Mouse (Mus musculus): ENCODE data around the gene Sez6. TPM values are rescaled to one million over a fixed set of nuclear protein-coding genes. Genes with fewer than 3 reads are reported as not detected.

The Sez6 gene
- total RNA-seq, 2 experiments from 2014 or later, result 153 to 196 TPM

DNA sequence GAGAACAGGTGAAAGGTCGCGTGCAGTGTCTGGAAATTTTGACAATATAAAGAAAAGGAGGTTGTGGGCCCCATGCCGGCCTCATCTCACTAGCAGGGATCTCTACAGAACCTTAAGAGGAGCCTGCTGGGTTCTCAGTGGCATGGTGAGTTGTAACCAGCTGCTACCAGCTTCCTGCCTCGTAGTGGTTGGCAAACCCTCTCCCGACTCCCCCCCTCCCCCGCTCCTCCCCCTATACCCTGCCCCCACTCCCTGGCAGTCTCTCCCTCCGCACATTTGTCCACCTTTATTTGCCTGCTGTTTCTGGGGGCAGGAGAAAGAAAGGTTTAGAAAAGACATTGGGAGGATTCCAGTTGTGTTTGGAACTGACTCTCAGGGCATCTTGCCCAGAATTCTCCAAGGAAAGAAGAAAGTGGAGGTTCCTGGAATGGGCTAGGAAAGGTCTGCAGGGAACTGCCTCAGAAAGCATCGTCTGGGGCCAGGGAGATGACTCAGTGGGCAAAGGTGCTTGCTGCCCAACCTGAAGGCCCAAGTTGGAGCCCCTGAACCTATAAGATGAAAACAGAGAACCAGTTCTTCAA is 28.7 kb upstream of the Sez6 start:
- intact Hi-C loops (cut with DNase I), result no loop called here
- no peak for DNase-seq (ENCODE audit: low spot score in 2 of 2)

GRCm38 (mm10) chr11:77903761-77904160 is 26.8 kb upstream of the Sez6 start:
- no peak for DNase-seq (ENCODE audit: low spot score in 2 of 2)
- intact Hi-C loops (cut with DNase I), result no loop called here

DNA sequence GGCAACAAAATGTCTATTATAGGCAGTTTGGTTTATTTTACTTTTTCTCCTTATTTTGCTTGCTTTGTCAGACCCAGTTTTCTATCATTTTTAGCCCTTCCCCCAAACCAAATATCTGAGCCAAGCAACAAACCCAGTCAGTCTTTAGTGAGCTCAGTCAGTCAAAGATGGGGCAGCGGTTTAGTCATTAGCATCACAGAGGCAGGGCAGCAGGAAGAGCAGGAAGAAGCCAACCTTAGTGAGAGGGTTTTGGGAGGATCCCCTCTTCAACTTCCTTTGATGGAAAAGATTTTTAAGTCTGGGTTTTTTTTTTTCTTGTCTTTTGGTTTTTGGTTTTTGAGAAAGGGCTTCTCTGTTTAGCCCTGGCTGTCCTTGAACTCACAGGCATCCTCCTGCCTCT is 25.9 kb upstream of the Sez6 start:
- intact Hi-C loops (cut with DNase I), result no loop called here
- DNase-seq (ENCODE audit: low spot score in 2 of 2), result no peak

DNA sequence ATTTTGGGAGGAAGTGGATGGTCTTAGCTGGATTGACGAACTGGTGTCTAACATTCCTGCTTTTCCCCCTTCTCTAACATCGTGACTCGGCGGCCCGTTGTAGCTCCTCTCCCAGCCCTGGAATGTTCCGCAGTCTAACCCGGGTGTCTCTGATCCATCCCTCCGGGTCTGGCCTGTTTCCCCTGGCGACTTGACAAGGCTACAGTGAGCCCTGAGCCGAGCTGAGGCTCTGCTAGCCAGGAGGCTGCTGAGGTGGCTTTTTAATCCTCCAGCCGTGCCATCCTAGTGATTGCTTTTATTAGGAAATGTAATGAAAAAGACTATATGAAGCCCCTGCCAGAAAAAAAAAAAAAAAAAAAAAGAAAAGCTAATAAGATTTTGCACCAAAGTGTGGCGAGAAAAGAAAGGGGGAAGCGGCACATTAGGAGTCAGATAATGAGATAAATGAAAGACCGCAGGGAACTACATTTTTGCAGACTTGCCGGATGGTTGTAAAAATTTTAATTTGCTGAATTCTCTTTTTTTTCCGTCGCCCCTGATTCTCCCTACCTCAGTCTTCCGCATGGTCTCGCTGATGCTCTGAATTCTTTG is 24.4 kb upstream of the Sez6 start:
- intact Hi-C loops (cut with DNase I), result no loop called here
- no peak for DNase-seq (ENCODE audit: low spot score in 2 of 2)

- intact Hi-C loops (cut with DNase I), result no loop called here
- no peak for DNase-seq (ENCODE audit: low spot score in 2 of 2)
These were observed 23.8 kb upstream of the Sez6 start for GRCm38 (mm10) chr11:77906747-77907174.

GRCm38 (mm10) chr11:77908468-77908867 is 22.1 kb upstream of the Sez6 start:
- intact Hi-C loops (cut with DNase I), result no loop called here

GRCm38 (mm10) chr11:77909376-77909775 is 21.2 kb upstream of the Sez6 start:
- intact Hi-C loops (cut with DNase I), result no loop called here
- peak; percentile 40 to 51 for DNase-seq (ENCODE audit: low spot score in 2 of 2)

More at GRCm38 (mm10) chr11:77908468-77908867, 22.1 kb upstream of the Sez6 start:
- DNase-seq (ENCODE audit: low spot score in 2 of 2), result no peak

- intact Hi-C loops (cut with DNase I), result no loop called here
- DNase-seq (ENCODE audit: low spot score in 2 of 2), result no peak
These were observed 20.8 kb upstream of the Sez6 start for GRCm38 (mm10) chr11:77909776-77910175.

- DNase-seq (ENCODE audit: low spot score in 2 of 2), result no peak
- intact Hi-C loops (cut with DNase I), result no loop called here
These were observed 17.1 kb upstream of the Sez6 start for GRCm38 (mm10) chr11:77913505-77913904.

GRCm38 (mm10) chr11:77914598-77915260 is 15.9 kb upstream of the Sez6 start:
- intact Hi-C loops (cut with DNase I), result no loop called here

DNA sequence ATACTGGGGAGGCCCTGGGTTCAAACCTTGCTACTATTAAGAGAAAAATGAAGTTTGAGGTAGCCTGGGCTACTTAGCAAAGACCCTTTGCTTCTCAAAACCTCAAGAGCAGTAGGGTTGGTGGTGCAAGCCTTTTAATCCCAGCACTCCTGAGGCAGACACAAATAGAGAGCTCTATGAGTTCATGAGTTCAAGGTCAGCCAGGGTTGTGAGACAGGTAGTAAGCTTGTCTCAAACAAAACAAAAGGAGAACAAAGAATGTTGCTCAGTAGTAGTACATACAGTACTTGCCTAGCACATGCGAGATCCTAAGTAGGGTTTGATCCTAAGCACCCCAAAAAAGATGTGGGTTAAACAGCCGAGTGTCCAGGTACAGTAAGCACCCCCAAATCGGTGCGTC is 13.9 kb upstream of the Sez6 start:
- intact Hi-C loops (cut with DNase I), result no loop called here
- DNase-seq (ENCODE audit: low spot score in 2 of 2), result no peak

More at GRCm38 (mm10) chr11:77914598-77915260, 15.9 kb upstream of the Sez6 start:
- DNase-seq (ENCODE audit: low spot score in 2 of 2), result no peak

DNA sequence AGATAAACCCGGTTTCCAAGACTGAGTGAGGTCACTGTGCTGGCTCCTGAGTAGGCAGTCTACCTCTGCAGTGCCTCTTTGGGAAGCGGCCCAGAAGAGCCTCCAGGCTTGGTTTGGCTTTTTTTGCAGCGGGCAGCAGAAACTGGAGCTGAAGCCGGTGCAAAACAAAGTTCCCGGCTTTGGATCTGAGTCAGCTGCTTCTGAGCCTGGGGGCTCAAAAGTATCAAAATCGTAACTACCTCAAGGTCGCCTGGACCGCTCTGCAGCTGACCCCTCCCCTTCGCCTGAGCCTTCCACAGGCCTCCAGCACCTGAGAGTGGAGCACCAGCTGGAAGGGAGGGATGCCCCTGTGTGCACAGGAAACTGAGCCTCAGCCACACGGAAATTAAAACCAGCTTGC is 13.4 kb upstream of the Sez6 start:
- no peak for DNase-seq (ENCODE audit: low spot score in 2 of 2)
- intact Hi-C loops (cut with DNase I), result no loop called here

DNA sequence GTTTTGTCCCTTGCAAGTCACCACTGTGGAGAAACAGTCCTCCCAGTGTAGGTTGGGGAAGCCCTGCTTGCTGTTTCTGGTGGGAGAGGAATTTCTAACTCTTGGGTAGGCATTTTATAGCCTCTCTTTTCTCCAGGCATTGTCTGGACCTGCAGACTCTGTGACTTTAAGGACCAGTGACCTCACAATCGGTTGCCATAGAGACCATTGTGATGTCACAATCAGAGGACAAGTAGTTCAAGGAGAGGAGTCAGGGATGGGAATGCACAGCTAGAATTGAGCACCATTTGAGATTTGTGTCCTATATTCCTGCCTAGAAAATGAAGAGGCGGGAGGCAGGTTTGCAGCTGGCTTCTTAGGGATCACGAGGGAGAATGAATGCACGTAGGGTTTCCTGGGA is 7.3 kb upstream of the Sez6 start:
- no peak for DNase-seq (ENCODE audit: low spot score in 2 of 2)
- intact Hi-C loops (cut with DNase I), result no loop called here

GRCm38 (mm10) chr11:77925836-77926657 is 4.6 kb upstream of the Sez6 start:
- DNase-seq (ENCODE audit: low spot score in 2 of 2), result no peak
- intact Hi-C loops (cut with DNase I), result no loop called here

DNA sequence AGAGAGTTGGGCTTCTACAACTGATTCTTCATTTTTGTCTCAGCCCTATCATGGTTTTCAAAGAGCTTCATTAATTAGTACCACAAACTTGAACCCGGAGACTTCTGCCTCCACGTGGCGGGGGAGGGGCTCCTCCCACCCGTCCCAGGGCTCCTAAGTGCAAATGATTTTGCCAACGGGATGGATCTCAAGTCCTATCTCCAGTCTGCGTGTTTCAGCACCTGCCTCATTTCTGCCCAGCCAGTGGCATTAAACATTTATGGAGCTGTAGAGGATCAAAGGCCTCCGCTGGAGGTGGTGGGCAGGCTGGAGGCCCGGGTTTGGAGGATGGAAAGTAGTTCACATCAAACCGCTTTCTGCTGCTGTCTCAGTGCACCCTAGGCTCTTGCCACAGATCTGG is 3.9 kb upstream of the Sez6 start:
- intact Hi-C loops (cut with DNase I), result no loop called here
- DNase-seq (ENCODE audit: low spot score in 2 of 2), result no peak

GRCm38 (mm10) chr11:77927837-77928236 is 2.8 kb upstream of the Sez6 start:
- no peak for DNase-seq (ENCODE audit: low spot score in 2 of 2)
- intact Hi-C loops (cut with DNase I), result no loop called here

GRCm38 (mm10) chr11:77931541-77932433 is 1.2 kb downstream of the Sez6 start:
- intact Hi-C loops (cut with DNase I), result no loop called here

DNA sequence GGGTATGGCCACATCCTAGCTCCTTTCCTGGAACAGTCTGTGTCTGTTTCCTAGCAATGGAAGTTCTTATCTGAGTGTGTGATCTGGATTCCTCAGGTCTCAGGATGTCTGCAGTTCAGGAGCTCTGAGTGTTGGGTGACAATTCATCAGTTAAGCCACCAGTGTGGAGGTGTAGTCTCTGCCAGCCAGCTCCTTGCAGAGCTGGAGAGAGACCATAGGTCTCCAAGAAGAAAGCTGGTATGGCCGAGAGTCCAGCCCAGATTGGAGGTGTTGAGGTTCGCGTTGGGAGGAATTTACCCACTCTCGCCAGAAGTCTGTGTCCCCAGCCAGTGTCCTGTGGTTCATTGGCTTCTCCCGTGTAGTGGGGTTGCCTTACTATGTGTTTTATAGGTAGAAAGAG is 2.0 kb downstream of the Sez6 start:
- intact Hi-C loops (cut with DNase I), result no loop called here
- DNase-seq (ENCODE audit: low spot score in 2 of 2), result no peak

More at GRCm38 (mm10) chr11:77931541-77932433, 1.2 kb downstream of the Sez6 start:
- DNase-seq (ENCODE audit: low spot score in 2 of 2), result no peak

- no peak for DNase-seq (ENCODE audit: low spot score in 2 of 2)
- intact Hi-C loops (cut with DNase I), result no loop called here
These were observed 3.5 kb downstream of the Sez6 start for GRCm38 (mm10) chr11:77934111-77934521.

All from left cerebral cortex, postnatal 14 days (tissue).